Mouse (Mus musculus): ENCODE measurements at regions not wholly inside any gene's neighbourhood (a gene's known extent, or its start where the extent isn't known, plus 50 kb on each side); places are given as distances from the start of the nearest gene placed in this dataset.

DNA sequence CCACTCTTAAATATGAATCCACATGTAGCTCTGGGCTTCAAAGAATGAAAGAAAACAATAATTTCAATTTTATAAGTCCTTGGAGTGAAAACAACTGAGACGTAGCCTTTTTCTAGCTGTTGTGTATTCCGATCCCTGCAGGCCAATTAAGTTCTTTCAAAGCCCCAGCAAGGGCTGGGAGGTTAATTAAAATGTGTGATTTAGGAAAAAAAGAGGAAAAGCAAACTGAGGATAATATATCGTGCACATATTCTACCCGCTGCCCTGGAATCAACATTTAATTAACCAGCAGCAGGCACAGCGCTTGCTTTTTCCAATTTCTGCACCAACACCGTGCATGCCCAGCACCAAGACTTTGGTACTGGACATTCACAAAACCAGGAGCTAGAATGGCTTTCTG, 167.0 kb downstream of the Nectin3 start:
- DNase-seq (ENCODE audit: low read depth, low spot score) = no peak

DNA sequence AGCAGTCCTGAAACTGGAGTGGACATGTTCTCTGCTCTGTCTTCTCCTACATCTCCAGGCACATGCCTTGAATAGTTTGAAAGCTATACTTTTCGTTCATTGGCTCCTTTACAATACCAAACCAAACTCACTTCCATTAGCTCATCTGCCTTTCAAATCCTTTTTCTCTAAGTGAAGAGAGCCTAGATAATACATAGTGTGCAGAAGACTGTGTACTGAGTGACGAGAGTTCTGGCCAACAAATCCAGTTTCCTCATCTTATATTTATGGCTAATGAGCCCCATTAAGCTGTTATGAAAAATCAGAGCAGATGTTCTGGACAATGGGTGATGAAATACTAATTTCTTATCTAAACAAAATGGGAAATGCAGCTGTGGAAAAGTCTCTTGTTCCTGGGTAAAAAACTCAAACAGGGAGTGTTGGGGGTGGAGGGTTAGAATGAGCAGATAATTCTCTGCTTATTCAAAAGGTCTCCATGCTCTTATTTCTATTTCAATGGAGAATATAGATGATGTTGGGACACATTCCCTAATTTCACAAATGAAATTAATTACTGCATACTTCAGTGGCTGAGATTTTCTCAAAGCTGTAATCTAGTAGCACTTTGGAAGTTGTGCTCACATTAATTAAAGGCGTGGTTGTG, 144.3 kb upstream of the Gm4737 start:
- no peak for DNase-seq (ENCODE audit: low read depth, low spot score)

DNA sequence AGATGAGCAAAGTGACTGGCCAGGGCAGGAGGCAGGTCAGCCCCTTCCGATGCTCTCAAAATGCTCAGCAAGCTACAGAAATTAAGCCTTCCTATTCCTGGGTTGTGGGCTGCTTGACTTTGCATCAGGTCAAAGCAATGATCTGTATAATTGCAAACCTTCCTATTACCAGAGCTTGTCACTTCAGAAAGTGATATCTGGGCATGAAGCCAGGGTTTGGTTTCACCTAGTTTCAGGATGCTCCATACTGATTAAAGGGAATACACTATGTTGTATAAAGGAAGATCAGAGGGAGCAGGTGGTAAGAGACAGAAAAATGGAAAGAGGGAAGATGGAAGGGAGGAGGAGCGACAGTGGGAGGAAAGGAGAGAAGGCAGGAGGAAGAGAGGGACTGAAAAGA, 142.3 kb upstream of the Gm4737 start:
- DNase-seq (ENCODE audit: low read depth, low spot score) = no peak

GRCm38 (mm10) chr16:46296412-46296811, 141.5 kb upstream of the Gm4737 start:
- no peak for DNase-seq (ENCODE audit: low read depth, low spot score)

DNA sequence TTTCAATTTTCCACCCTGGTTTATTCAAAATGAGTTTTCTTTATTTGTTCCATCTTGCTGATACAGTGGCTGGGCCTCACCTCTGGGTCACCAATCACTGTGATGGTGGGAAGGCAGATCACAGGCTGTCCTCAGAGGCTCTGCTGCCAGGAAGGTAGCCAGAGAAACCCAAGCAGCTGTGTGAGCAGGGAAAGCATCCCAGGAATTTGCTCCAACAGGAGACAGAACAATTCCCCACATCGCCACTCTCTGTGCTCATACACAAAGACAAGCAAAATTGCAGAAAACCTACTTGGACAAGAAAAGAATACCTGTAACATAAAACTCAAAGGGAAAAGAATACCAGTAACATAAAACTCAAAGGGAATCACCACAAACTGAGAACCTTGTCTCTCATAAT, 139.0 kb upstream of the Gm4737 start:
- peak; percentile 36 for DNase-seq (ENCODE audit: low read depth, low spot score)

- DNase-seq (ENCODE audit: low read depth, low spot score) = no peak
Observed at GRCm38 (mm10) chr16:46291067-46291833, 136.4 kb upstream of the Gm4737 start.

- DNase-seq (ENCODE audit: low read depth, low spot score) = peak; percentile 2
Observed at GRCm38 (mm10) chr16:46290199-46290598, 135.3 kb upstream of the Gm4737 start.

- no peak for DNase-seq (ENCODE audit: low read depth, low spot score)
Observed at GRCm38 (mm10) chr16:46267533-46267932, 112.7 kb upstream of the Gm4737 start.

GRCm38 (mm10) chr16:46251639-46252038, 96.8 kb upstream of the Gm4737 start:
- DNase-seq (ENCODE audit: low read depth, low spot score) = peak; percentile 17

DNA sequence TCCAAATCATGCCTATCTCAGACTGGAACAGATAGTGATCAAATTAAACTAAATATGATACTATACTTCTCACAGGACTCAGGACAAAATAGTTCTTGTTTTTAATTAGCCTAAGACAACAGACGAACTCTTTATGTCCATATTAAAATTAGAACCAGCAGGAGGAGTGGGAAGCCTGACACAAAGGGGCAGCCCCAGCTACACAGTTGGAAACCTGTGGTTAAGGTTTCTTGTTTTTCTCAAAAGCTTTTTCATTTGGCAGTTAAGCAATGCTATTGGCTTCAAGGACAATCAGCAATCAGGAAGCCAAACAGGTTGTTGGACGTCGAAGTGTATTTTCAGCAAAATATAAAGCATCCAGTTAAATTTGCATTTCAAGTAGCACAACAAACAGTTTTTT, 96.1 kb upstream of the Gm4737 start:
- DNase-seq (ENCODE audit: low read depth, low spot score) = no peak

DNA sequence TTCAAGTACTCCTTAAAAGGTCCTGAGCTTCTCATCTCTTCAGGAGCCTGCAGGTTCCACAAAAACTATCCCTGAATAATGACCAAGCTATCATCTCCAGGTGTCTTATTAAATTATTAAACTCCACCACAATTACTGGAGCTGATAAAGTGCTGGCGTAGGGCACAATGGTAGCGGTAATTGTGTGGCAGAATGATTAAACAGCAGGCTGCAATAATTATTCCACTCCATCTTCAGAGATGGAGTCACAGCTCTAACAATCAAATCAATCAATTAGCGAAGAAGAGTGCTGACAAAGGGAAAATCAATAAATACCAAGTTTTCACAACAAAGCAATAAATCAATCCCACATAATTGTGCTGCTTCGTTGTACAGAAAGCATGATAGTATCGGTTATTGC, 90.7 kb upstream of the Gm4737 start:
- DNase-seq (ENCODE audit: low read depth, low spot score) = no peak

DNA sequence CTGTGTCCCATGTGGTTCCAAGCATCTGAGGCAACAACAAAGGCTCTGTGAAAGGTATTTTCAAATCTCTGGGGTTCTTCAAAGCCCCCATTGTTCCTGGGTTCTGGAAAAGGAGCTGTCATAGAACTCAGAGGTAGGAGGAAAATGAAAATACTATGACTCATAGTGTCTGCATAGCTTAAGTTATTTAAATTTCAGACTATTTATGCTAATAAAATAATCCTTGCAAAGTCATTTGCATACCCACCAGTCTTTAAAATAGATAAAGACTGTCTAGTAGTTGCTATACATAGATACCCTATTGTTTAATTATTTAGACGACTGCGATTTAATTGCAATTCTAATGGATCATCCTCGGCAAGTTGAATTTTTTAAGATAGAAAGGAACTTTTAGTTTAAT, 73.9 kb upstream of the Gm4737 start:
- no peak for DNase-seq (ENCODE audit: low read depth, low spot score)

DNA sequence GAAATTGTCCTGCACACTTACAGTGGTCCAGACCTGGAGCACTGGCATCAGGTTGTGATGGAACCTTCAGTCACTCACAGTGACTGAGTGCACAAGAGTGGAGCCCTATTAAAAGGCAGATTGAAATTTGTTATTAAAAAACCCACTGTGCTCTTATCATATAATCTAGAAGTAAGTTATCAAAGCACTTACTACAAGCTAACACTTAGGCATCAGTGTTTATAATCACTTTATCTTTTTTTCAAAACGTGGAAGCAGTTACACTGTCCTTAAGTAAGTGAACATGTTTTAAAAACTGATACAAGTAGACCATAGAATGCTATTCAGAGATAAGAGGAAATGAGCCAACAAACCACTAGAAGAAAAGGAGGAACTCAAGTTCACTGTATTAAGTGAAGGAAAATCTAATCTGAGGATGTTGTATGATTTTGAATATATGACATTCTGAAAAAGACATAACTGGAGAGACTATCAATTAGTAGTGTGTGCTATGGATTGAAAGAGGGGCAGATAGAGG, 68.3 kb upstream of the Gm4737 start:
- DNase-seq (ENCODE audit: low read depth, low spot score) = no peak

DNA sequence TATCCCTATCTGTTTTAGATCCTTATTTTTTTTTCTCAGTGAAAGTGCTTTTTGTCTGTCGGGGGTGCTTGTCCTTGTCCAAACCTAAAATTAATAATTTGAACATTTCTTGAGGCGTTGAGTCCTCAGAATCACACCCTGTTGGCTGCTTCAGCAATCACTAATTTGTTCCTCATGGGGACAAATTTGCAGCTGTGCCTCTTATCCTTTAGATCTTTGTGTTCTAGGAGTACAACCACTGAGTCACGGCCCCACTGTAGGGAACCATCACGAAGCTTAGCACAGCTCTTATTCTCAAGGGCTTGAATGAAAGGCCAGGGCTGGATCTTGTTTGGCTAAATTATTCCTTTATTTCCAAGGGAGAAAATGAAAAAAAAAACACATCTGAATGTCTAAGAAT, 57.6 kb upstream of the Gm4737 start:
- no peak for DNase-seq (ENCODE audit: low read depth, low spot score)

GRCm38 (mm10) chr16:46211914-46212313, 57.0 kb upstream of the Gm4737 start:
- no peak for DNase-seq (ENCODE audit: low read depth, low spot score)

DNA sequence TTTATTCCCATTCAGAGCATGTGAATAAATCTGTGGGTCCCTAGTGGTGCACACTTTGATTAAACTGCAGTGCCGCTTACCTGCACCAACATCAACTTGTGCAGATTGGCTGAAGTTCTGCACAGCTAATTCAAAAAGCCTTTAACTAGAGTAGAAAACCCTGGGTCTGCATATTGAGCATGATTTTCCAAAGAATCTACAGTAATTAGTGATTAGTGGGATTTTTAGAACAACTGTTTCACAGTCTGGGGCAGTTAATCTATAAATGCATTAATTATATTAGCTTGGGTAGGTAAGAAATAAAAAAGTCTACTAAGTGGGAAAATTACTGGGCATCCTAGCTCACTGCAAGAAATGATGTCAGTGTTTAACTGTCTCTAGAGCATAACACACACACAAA, 50.2 kb upstream of the Gm4737 start:
- no peak for DNase-seq (ENCODE audit: low read depth, low spot score)
